Mouse (Mus musculus) fibroblast of lung, adult 2 months (primary cell): ENCODE measurements around the gene Lama2.

Experiments used
- DNase-seq: peaks from one replicate; pipeline ENCODE4 v3.0.0-alpha.2; 2011; ENCODE audit warnings: low read depth

Lama2 gene

DNA sequence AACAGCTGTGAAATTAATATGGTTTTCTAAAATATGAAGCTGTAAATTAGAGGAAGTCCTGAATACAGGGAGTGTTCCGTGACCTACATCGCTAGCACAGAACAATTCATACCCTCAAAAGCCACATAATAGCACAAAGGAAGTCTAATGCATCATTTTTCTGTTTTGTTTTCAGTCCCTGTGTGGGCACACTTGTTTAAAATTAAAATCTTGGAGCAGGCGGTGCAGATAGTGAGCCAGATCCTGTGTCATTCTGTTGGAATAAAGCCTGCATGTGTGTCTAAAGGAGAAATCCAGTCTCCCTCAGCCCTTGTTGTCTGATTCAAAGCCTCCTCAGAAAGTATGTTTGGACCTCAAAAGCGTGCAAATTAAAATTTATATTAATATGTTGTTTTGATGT, 234.9 kb downstream of the Lama2 start:
- peak; percentile 26 for DNase-seq

DNA sequence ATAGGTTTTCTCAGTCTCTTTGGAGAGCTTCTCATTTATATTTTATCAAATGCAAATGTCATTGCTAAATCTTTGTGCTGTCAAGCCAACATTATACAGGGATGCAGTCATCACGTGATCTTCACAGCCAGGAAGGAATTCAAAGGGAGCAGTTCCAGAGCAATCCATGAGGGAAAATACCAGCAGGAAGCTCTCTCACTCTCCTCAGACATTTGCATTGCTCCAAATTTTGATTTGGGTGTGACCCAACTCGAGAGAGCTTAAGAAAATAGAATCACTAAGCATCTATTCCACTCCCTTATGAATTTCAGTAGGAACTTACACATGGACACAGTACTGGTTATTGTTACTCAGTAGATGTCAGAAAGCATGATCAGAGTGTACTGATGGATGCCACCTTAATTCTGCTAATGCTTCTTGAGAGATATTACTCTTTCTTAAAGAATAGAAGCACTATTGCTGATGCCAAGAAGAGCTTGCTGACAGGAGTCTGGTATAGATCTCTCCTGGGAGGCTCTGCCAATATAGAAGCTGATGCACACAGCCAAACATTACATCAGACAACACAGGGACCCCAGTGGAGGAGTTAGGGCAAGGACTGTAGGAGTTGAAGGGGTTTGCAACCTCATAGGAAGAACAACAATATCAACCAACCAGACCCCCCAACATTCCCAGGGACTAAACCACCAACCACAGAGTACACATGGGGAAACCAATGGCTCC, 236.5 kb downstream of the Lama2 start:
- no peak for DNase-seq

DNA sequence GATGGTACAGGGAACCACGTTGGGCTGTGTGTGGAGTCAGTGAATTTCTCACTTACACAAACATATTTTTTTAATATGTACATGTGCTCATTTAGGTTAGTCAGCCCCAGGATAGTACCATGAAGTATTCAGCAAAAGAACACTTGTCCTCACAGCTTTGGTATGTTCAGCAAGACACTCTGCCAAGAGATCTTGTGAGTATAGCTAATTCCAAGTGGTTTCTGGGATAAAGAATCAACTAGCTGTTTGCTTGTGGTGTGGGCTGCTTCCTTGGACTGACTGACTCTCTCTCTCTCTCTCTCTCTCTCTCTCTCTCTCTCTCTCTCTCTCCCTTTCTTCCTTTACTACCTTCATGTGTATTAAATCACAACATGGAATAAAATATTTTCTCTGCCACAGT, 241.3 kb downstream of the Lama2 start:
- DNase-seq, result peak; percentile 51

DNA sequence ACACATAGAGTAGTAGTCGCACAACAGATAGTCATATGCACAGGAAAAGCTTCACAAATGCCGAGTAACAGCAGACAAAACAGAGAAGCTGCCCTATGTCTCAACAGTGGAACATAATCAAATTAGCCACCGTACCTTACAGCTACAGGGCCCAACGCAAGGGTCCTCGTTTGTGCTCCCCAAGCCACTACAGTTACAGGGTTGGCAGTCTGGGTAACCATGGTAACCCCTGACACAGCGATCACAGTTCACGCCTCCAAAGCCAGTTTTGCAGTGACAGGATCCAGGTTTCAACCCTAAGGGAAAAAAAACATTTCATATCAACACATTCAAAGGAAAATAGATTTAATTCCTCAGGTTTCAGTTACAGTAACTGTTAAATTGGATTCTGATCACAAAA, 275.3 kb downstream of the Lama2 start:
- DNase-seq, result no peak

DNA sequence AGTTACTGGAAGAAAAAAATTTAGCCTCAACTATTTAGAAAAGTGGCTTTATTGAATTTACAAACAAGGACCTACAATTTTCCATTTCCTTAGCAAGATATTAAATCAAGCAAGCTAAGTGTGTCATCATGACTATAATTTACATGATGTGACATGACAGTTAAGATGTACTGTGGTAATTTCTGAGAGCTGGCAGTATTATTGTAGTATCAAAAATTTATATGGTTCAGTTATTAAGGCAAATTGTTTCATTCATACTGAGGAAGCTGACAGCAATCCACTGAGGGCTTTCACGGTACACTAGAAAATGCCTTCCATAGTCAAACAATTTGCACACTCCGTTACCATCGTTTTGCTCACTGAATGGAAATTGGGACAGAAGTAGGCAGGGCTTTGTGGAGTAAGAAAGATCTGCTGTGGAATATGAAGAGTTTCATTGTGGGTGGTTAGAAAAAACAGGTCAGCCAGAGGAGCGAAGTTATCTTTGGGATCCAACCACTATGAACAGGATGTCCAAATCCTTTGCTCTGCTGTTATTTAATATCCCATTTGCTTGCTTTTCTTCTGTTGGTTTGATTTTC, 297.1 kb downstream of the Lama2 start:
- no peak for DNase-seq

DNA sequence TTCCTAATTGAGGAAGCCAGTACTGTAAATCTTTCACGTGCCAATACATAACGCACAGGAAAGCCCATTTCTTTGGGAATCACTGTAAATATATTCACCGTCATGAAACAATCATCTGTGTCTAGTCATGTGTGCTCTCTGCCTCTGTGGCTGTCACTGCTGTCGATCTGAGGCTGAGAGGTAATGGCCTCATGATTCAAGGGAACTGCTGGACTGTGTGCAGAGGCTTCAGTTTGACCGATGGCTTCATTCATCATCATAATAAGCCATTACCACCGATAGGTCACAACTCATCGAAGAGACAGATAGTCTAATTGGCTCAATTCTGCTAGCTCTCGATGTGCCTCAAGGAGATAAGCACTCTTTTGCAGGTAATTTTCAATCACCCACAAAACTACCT, 312.1 kb downstream of the Lama2 start:
- DNase-seq, result no peak

DNA sequence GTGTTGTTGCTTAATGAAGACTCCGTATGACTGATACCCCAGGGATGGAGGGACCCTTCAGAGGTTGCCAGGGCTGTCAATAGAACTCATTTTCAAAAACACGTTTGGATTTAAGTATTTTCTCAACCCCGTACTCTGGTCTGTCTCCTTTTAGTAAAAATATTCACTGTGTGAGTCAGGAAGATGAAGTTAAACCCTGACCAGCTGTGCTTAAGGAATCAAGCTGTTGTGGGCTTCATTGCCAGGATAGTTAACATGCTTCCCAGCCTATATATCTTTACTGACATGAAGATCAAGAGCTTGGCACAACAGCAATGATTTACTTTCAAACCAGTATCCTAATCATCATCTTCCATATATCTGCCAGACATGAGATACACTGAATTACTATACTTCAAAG, 314.3 kb downstream of the Lama2 start:
- no peak for DNase-seq

DNA sequence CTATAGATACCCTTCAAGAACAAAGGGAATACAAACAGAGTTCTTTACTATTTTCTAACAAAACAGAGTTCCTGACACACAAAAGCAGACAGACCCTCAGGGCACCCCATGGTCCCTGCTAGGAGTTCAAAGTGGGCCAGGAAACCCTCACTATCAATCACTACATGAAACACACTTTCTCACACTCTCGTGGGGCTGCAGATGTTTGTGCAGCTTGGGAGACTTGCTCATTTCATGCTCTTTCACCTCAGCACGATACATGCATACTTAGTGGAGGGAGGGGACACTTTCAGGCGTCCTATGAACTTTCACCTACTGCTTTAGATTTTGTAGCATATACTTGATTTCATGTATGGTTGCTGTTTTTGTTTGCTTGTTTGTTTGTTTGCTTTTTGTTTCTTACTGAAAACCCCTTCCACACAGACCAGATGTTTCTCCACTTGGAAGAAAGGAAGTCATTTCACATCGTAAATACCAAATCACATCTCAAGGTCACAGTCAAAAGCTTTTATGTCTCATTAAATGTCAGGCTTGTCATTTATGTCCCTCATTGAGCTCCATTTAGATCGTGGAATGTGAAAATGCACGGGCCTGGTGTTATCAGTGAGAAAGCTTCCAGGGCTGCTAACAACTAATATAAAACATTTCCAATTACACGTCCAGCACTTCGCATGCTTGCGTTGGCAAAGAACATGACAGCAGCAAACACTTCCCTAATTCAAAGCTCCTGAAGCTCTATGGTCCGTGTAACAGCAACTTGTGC, 334.3 kb downstream of the Lama2 start:
- DNase-seq, result no peak

DNA sequence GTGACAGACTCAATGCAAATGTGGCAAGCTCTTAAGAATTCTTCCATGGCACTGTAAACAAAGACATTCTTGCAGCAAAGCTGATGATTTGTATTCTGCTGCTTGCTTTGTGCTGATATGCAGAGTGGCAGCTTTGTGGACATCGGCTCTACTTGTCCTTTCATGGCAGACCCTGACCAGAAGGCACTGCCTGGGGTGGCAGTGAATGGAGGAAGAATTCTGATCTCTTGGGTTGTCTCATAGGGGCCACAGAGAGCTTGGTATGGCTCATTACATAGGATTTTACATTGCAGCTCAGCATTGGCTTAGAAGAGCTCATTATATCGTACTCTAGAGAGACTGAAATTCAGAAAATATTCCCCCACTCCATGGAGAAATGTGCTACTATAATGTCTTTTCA, 352.1 kb downstream of the Lama2 start:
- no peak for DNase-seq

DNA sequence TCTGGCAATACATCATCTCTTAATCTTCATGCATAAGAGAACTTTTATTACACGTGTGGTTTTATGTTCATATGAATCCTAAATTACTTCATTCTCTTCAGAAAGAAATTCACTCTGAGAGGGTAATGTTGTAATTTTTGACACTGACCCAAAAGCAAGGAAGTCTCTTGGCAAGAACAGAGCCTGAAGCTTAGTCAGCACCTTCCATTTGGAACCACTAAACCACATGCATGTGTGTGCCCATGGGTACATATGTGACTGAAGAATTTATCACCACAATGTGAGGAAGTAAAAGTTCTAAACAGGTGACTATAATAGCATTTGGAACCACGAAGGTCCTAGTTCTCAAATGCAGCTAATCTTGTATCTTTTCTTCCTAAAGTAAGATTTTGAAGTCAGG, 353.7 kb downstream of the Lama2 start:
- peak; percentile 36 for DNase-seq

DNA sequence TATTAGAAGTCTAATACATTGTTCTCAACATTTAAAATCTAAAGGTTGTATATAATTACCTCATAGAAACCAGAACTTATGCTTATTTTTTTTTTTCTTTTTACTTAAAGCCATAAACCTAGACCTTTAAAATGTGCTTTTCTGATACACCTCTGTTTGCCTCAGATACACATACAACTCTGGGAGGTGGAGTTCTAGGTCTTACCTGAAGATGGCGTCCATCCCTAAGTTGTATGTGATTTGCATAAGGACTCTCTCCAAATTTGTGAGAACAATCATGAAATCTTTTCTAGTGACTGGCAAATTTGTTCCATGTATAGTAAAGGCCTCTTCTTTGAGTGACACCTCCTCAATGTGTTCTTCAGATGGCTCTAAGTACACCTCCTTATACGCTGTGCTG, 354.8 kb downstream of the Lama2 start:
- no peak for DNase-seq

DNA sequence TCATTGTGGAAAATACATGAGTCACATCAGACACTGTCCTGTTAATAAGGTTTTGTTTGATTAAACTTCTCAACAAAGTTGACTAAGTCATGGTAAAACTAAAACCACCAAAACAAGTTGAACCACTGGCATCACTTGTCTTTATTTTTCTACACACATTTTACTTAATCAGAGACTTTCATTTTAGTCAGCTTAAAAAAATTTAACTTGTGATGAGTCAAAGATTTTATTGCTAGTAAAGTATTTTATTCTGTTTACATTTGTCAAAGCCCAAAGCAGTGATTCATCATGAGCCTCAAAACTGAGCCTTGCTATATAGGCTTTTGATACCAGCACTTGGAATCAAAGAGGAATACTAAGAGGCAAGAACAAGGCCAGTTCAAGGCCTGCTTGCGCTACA, 369.8 kb downstream of the Lama2 start:
- peak; percentile 21 for DNase-seq

DNA sequence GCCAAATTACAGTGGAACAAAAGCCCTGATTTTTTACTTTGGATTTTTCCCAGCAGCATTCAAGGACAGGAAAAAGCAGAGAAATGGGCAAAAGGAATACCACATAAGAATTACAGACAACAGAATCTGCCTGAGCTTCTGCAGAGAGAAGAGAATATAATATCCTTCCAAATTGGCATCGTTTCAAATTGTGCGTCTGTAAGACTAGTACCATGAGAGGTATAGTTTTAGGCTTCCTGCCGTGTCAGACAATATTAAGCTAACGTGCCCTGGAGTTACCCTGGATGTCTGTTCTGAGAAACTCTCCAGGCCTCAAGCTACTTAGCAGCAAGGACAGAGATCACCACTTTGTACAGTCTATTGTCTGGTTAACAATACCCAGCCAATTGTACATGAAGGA, 384.8 kb downstream of the Lama2 start:
- no peak for DNase-seq

DNA sequence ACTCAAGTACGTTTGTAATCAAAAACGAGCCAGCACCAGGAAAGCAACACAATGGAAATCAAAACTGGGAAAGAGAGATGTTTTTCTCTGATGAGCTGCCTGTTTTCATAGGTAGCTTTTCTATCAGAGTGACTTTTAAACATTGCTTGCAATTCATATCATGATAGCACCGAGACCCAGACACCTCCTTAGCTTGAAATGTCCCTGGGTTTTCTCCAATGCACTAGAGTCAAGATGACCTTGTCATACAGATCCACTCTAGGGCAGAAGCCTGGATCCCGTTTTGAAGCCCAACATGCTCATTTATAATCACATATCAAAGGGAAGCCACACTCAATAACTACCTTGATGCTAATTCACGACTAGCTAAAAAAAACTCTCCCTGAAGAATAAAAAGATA, 386.0 kb downstream of the Lama2 start:
- DNase-seq, result no peak

DNA sequence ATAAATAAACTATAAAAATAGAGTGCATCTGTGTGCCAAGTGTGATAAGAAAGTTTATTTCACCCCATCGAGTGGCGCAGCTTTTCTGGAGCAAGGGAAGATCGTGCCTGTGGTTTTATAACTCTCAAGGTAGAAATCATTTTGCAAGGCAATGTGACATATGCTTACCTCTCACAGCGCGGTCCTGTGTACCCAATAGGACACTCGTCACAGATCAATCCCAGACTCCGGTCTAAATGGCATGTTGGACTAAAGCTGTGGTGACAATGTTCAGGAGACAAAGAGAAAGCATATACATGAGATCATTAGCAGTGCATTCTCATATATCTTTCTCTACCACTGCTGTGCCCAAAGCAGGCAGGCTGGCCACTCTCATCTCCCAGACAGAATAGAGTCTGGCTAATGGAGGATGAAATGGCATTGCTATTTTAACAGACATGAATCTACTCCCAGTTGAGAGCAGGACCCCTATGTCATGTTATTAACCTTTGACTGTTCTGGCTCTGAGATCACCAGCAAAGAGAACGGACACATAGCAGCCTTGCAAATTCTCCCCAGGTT, 395.7 kb downstream of the Lama2 start:
- no peak for DNase-seq

DNA sequence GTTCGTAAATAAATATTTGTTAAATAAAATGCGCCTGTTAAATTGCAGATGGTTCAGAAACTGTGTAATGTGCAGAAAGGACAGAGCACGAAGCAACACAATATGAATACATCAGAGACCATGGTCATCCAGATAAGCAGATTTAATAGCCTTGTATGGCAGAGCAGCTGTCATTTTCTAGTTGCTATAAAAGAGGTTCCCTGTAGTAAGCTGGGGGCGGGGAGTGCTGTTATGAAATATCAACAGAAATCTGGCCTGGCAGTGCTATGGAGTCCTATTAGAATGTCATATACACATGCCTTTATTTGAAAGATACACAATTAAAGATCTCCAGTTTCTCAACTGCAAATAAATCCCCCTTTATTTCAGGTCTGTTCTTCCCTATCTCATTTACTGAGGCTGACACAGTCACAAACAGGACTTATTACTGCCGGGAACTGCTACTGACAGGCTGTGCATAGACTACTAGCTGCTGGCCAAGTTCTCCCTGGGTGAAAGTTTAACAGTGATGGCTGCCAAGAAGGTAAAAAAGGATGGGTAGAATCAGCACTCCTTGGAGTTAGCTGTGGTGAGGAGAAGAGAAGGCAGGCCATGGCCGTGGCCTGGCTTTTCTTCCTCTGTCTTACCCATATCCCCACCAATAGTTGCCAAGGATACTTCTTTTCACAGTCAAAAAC, 396.8 kb downstream of the Lama2 start:
- DNase-seq, result no peak

DNA sequence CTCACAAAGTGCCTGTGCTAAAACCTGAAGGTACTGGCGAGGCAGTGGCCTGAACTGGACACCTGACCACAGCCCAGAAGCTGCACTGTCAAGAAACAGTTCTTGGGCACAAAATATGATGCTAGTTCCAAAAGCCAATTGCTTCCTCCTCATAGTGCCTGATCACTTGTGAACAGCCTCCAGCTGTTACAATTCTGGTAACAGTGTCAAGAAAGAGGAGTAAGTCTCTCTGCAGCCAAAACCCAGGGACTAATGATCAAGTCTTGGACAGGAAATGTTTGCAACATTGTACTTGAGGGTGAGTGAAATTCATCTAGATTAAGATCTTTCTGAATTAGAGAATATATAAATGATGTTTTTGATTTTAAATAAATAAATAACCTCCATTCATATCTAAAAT, 399.9 kb downstream of the Lama2 start:
- no peak for DNase-seq

DNA sequence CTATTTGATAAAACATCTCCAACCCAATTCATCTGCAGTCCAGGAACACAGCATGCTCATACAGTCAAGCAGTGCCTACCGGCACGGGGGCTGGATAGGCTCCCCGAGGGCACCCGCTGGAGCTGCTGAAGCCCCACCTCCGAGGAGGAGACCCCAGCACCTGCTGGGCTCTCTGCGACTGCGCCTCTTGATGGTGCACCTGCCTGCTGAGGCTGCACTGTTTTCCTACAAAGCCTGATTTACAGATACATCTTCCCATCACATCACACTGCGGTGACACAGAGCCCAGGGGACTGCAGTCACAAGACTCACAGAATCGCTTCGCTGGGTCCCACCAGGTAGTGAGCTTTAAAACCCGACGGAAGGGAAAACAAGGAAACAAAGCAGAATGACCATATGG, 412.2 kb downstream of the Lama2 start:
- no peak for DNase-seq

DNA sequence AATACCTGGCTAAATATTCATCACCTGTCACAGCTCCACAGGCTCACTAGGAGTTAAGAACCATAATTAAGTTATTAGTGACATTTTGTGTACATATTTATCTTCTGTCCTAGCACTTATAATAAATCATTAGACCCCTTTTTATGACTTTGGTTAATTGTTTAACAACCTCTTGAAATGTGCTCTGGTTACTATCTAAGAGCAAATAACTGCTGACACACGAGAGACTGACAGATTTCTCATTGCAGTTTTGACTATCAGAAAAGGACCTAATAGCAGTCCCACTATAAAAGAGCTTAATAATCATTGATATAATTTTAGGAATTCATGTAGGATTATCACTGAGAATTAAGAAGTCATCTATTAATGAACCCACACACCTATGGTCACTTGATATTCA, 421.1 kb downstream of the Lama2 start:
- no peak for DNase-seq

DNA sequence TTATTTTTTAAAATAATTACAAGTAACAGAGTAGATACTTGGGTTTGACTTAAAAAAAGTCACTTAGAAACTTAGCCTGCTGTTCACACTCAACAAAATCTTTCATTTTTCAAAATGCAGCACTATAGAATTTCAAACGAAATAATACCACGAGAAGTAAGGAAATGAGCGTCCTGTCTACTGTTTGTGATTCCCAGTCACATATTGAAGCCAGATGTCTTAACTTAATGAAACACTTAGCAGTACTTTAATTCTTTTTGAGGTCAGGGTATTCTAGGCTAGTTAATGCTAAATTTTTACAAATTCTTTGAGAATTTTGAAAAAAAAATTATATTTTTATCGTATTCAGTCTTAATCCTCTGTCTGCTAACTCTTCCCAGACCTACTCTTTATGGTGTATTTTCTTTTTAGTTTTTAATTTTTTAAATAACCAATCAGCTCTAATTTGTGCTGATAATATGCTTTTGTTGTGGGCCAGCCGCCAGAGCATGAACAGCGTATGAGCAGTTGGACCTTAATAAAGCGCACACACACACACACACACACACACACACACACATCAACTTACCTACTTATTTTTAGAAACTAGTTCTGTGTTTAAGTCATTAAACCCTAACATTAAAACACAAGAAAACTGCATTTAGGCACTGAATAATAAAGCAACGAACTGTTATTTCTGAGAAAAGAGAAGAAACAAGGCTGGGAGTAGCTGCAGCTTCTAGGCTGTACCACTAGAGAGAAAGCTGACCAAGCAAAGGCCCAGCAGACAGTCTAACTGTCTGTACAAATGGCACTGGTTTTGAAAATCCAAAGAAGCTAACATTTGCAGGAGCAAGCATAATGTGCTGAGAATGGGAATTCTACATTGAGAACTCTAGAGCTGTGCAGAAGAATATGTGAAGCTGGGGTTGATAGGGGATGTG, 425.3 kb downstream of the Lama2 start:
- no peak for DNase-seq

DNA sequence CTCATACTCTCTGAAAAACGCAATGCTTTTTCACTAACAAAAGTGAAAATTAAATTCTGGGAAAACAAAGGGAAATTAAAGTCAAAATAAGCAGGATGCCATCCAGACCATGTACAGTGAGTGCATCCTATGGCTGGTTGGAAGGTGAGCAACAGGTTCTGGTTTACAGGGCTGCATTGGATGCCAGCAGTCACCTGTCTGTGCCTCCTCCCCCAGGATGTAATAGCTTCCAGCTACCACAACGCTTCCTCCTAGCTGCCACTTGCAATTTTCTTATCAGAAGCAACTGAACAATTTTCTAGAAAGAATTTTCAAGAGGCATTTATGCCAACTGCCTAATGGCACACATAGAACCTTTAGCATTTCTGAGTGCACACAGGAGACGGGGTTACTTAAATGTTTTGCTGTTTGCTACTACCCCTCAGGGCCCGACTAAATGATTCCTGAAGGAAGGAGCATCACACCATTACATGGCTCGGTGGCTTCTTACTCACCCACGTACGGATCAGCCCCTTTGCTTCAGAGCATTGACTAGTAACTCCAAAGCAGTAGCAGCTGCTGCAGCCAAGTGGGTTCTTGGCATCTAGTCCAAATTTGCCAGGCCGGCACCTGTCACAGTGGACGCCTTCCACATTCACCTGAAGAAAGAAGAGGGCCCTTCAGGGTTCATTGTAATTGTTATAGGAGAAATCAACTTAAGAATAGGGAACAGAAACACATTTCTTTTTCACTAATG, 430.8 kb downstream of the Lama2 start:
- no peak for DNase-seq
